Mouse (Mus musculus) T-cell, adult 2 months (primary cell): ENCODE results near the gene Casc3.

Experiments used
- DNase-seq: peaks from one replicate; pipeline ENCODE4 v3.0.0; 2022; ENCODE audit warnings: low spot score

Casc3 gene

DNA sequence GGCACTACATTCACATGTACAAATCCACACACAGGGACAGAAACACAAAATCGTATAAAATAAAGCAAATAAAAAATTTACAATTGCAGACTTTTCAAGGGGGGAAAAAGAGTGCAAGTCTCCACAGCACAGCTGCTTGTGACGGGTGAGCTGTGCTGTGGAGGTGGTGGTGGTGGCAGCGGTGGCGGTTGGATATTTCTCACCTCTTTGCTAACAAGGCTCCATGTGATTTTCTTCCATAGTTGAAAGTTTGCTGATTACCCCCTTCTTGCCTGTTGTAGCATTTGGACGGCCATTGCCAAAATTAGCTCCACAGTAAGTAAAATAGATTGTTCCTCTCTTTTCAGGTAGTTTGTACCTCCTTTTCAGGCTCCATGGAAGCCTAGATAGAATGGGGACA is at the start of gene Casc3:
TSS of gene Casc3 (plus strand) at position 301 of the 400 bp plus-strand sequence.
- no peak for DNase-seq

DNA sequence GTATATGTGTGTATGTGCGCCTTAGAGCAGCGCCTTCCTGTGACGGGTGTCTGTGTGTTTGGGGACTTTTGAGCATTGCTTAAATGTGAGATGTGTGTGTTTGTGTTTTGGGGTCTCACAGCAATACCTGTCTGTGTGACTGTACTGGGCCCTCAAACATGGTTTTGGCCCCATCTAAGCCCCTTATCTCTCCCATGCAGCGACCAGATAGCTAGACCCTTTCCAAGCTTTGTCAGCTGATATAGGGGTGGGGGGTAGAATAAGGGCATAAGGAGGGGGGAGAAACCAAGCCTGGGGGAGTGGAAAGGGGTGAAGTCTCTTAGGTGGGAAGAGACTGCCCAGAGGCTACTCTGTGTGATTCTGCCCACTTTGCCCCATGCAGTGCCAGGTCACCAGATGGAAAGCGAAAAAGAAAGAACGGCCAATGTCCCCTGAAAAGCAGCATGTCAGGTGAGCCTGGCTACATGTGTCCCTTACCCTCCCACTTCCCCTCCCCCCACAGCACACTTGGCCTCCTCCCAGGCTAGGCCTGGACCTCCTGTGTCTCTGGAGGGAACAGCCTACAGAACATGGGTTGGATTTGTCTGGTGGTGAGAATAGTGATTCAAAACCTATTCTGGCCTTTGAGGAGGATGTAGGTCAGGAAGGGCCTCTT is 48.9 kb upstream of the Casc3 start:
- no peak for DNase-seq

DNA sequence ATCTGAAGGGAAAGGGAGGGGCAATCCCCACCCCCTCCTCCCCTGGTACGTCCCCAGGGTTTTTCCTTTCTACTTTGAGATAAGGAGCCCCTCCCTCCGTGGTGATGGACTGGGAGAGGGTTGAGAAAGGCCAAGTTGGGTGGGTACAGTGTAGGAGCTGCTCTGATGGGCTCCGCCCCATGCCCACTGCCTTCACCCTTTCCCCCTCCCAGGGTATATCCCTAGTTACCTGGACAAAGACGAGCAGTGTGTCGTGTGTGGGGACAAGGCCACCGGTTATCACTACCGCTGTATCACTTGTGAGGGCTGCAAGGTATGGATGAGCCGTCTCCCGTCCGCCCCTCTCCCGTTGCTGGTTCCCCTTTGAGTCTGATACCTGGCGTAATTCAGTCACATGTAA is 48.0 kb upstream of the Casc3 start:
- DNase-seq: no peak

DNA sequence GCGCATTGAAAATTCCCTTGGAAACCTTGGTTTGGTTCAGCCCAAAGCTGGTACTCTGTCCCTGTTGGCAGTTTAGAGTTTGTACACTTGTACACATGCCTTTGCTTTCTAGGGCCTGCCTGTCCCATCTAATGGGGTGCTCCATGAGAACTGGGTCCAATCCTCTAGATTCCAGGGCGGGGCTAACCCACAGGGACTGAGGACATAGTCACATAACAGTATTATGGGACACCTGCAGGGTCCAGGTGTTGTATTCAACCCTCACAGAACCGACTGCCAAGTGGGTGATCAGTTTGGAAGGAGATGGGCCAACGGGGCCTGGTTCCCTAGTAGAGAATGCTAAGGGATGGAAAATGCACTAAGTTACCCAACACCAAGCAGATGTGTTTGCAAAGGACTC is 42.8 kb upstream of the Casc3 start:
- no peak for DNase-seq

DNA sequence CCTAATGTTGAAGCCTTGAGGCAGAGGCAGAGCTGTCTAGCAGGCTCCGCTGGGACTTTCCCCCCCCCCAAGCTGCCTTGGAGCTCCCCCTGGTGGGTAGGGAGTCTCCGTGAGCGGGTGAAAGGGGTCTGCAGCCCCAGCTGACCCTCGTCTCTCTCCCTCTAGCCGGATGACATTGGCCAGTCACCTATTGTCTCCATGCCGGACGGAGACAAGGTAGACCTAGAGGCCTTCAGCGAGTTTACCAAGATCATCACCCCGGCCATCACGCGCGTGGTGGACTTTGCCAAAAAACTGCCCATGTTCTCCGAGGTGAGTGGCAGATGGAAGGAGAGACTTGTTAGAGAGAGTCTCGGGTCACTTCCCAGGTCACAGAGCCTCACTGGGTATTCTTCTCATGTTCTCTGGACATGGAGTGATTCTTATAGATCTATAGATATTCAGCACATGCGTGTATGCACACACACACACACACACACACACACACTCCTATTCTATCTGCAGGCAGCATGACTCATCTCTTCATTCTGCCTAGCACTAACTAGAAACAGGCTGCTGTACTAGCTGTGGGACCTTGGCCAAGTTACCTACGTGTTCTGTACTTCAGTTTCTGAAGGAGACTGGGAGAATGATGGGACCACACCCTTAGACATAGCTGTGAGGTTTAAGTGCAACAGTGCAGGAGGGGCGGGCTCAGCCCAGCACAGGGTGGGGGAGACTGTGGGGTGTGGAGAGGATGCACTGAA is 41.8 kb upstream of the Casc3 start:
- DNase-seq: no peak

DNA sequence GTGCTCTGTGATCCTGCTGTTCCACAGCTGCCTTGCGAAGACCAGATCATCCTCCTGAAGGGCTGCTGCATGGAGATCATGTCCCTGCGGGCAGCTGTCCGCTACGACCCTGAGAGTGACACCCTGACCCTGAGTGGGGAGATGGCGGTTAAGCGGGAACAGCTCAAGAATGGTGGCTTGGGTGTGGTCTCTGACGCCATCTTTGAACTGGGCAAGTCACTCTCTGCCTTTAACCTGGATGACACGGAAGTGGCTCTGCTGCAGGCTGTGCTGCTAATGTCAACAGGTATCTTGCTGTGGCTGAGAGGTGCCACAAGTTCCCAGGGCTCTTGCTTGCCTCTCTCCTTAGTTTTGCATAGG is 41.2 kb upstream of the Casc3 start:
- DNase-seq: no peak

DNA sequence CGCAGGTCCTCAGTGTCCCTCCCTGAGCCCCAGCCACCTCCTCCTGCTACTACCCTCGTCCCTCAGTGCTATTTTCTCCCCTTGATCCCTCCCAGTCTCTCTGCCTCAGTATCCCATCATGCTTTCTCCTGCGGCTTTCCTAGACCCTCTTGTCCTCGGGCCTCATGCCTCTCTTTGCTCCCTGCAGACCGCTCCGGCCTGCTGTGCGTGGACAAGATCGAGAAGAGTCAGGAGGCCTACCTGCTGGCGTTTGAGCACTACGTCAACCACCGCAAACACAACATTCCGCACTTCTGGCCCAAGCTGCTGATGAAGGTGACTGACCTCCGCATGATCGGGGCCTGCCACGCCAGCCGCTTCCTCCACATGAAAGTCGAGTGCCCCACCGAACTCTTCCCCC is 40.6 kb upstream of the Casc3 start:
- DNase-seq: no peak

DNA sequence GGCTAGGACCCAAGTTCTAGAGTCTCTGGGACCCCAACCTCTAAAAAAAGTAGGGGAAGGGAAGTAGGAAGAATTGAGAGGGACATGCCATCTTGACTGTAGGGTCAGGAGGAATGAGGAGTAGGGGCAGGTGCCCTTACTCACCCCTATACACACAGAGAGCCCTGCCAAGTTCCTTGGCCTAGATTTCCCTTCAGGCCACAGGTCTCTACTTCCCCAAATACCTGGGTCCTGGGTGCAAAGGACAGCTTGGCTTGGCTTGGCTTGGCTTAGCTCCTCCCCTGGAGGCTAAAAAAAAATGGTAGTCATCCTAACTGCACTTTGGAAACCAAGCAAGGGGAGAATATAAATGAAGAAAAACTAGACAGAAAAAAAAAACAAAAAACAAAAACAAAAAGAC is 40.0 kb upstream of the Casc3 start:
- DNase-seq: no peak

DNA sequence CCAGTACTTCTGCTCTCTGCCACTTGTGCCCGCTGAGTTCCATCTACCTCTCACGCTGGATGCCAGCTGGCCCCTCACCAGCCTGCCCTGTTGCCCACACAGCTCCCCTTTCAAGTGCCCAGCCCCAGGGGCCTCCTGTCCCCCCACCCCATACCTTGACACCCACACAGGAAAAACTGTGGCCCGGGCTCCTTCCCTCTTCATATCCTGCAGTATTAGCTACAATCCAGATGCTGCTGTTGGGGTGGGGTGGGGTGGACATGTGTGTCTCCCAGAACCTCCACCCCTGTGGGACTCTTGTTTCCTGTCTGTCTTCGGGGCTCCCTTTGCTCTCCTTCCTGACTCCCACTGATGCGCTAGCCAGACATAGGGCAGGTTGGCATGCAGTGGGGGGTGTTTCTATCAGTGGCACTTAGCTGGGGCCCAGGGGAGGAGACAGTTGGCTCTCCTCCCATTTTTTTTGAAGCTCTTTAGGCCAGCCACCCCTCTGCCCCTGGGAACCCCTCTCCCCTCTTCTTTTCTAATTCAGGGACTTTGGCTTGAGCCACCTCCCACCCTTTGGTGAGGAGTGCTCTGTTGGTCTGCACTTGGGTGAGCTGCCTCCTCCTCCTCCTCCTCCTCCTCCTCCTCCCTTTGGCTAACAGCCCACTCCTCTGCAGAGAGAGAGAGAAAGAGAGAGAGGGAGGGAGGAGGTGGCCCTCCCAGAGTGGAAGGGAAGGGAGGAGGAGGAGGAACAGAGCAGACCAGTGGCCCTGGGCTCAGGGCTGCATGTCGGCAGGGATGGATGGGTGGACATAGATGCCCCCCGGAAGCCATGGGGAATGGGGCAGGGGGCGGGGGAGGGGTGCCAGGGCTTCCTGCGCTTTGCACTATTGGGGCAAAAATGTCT is 39.0 kb upstream of the Casc3 start:
- no peak for DNase-seq

DNA sequence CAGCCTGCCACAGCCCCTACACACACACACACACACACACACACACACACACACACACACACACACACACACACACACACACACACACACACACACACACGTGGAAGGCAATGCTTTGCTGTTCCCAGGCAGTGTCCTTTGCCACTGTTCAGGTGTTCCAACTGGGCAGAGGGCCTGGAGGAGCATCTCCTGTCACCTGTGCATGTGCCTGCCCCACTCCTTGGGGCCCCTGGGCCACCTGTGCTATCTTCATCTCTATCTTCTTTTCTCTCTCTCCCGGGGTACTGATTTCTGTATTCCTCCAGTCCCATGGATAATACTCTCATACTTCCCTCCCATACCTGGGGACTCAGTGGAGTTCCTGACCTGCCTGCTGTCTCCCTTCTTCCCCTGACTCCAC is 38.4 kb upstream of the Casc3 start:
- no peak for DNase-seq

DNA sequence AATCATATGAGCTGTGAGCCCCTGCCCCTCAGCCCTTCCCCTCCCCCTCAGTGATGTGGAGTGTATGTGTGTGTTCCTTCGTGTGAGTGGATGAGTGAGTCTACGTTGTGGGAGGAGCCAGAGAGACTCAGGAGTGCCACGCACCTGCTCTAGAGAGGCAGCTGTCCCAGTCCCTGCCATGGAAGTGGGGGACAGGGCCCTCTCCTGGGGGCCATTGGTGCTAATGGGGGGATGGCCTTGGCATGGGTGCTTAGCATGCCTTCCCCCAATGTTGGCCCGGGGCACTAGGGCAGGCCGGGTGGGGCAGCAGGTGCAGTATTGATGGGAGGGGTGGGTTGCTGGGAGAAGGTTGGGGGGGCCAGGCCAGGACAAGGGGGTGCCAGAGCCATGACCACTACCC is 37.9 kb upstream of the Casc3 start:
- no peak for DNase-seq

DNA sequence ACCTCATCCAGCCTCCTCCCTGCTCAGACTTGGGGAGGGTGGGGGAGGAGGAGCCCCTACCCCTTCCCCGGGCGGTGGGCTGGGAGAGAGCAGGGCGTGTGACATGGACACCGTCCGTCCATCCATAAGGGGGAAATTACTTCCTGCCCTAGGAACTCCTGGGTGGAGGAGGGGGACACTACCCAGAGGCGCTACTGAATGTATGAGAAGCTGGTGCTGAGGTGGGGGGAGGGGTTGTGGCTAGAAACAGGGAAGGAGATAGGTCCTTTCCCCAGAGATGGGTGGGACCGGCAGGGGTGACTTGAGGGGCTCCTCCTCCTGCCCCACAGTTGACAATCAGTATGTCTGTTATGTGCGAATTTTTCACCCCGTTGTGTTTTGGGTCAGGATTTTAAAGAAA is 37.4 kb upstream of the Casc3 start:
- no peak for DNase-seq

DNA sequence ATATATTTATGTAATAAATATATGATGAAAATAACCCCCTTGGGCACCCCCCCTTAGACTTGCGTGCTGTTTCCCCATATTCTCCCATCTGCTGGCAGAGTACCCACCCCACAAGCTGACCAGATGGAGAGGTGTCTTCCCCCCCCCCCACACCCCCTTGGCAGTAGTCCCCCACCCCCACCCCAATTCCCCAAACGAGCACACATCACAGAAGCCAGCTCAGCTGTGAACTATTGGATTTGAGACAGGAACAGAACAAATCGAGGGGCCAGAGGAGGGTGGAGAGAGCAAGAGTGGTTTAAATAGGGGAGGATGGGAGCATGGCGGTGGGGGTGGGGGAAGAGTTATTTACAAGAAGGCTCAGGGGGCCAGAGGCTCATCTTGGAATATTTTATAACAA is 37.0 kb upstream of the Casc3 start:
- DNase-seq: no peak

DNA sequence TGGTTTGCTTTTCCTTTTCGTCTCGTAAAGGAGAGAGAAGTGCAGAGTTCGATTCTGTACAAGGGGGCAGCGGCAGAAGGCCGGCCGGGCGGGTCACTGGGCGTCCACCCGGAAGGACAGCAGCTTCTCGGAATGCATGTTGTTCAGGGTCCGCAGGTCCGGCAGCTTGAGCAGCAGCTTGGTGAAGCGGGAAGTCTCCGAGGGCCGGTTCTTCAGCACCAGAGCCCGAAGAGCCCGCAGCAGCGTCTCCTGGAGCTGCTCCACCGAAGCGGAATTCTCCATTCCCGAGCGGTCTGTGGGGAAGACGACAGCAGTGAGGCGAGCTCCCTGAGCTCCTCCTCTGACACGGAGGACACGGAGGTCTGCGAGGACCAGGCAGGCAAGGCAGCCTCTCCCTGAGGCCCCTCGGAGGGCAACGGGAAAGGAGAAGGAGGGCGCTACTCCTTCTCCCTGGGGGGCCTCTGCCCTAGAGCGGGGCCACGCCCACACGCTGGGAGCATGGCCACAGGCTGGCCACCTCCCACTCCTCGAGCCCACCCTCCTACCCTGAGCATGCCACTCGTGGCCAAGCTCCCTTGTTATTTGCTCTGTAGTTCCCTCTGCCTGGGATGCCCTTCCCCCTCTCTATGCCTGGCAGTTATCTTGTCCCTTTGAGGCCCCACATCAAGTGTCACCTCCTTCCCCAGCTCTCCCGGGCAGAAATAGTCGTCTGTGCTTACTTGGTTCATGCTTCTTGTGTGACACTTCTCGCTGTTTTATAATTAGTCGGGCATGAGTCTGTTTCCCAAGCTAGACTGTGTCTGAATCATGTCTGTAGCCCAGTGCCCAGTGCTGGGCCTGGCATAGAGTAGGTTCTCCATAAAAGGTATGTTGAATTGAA is 36.3 kb upstream of the Casc3 start:
- no peak for DNase-seq

DNA sequence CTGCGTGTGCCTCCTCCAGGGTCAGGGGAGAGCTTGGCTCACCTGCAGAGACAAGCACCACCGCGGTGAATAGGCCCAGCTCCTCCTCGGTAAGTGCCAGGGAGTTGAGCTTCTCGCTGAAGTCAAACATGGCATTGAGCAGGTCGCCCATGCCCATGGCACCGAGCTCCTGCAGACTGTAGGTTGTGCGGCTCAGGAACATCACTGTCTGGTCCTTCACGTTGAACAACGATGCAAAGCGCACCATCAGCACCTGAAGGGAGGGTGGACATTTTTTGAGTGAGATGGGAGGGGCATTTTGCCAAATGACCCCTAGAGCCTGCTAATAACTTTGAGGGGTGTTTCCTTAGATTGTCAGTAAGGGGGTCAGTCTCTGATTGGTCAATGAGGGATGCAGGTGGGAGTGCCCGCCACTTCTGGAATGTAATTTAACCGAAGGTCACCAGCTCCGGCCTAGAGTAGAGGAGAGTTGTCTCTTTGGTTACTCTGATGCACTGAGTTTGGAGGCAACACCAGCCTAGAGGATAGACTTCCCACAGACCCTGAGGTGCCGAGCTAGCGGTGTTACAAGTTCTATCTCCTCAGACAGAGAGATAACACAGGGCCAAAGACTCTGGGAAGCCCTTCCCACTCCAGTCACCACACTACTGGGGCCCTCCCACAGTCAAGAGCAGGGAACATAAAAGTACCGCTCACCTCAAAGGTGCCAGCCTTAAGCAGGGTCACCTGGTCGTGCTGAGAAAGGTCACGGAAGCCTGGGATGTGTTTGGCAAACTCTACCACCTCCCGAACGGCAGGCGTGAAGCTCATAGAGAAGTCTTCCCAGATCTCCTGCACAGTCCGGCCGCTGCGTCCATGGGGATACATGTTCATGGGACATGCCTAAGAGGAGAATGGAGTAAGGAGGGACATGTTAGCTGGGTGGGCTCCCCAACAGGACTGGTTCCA is 35.4 kb upstream of the Casc3 start:
- DNase-seq: no peak

DNA sequence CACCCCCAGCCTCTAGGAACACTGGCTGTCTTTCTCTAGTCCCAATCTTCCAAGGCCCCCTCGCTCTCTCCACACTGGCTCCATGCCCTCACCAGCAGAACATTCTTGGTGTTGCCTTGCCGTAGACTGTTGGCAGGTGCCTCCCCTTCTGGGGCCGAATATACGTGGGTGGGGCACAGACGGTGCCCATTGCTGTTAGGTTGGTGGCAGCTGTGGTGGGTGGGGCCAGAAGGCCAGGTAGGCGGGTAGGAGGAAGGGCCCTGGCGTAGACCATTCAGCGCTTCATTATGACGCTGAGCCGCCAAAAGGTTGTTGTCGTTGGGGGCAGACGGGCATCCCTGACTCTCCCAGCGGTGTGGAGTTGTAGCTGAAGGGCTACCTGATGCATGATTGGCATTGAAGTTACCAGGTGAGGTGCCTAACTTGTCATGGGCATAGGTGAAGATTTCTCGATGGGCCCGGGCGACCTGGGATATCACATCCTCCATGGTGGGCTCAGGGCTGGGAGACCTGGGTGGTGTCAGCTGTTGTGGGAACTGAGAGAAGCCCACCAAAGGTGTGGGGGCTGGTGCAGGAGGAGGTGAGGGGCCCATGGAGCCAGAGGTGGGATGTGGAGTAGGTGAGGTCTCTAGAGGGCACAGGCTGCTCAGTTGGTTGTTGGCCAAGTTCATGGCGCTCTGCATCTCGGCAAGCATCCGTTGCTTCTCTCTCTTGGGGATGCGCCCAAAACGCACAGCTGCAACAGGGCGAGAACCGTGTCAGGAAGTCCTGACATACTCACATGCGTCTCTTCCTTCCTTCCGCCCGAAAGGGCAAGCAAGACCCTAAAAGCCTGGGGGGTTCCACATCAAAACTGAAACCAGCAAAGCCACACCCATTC is 34.4 kb upstream of the Casc3 start:
- DNase-seq: no peak

DNA sequence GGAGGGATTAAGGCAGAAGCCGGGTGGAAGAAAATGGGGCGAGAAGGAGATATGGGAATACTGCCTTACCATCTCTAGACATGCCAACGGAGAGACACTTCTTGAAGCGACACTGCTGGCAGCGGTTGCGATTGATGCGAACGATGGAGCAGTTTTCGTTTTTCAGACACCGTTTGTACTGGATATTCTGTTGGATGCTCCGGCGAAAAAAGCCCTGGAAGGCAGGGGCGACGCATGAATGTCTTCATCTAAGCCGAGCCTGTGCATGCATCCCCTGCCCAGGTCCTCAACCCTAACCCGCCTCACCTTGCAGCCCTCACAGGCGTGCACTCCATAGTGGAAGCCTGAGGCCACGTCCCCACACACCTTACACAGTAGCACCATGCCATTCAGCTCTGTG is 33.6 kb upstream of the Casc3 start:
- DNase-seq: no peak

DNA sequence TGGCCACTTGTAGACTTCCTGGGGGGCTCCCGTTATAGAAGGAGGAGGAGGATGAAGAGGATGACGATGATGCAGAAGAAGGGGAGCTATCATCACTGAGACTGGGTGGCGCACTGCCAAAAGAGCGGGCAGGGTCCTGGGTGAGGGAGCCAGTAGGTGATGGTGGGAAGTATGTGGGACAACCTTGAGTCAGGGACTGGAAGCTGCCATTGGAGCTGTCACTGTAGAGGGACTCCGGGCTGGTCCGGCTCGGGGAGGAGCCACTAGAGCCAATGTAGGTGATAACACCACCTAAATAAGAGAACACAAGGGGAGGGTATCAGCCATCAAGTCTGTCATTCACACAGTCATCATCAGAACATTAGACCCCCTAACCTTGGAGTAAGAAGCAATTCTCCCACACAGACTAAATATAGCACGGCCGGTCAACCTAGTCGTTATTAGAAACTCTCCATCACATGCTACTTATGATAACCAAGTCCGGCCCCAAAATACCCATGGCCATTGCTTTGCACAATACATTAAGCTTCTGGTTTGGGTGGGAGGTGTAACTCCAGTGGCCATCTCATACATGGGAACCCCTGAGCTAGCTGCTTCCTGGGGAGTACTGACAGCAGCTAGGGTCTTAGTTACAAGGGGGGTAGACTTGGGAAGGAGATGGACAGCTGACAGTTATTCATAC is 32.7 kb upstream of the Casc3 start:
- DNase-seq: no peak

DNA sequence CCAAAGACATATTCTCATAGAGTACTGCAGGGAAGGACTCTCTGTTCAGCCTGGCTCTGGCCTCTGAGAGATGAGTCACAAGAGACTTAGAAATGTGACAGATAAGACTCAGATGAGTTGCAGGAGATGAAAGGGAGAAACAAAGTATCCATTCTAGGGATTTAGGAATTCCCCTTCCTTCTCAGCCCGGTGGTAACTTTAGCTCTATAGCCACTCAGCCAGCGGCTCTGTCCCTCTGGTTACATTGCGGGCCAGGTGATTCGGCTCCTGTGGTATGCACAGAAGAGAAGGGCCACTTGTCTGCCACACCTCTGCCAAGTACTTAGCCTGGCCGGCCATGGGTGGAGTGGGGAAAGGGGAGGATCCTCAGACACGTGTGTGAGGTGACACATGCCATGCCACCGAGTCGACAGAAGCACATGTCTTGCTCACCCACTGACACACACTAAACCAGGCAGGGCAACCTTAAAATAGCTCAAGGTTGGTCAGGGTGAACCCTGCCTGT is 32.0 kb upstream of the Casc3 start:
- DNase-seq: no peak
